Mouse (Mus musculus) lung, adult 2 months (tissue): ENCODE data around the gene Prrg2.

Experiments
- CTCF ChIP-seq: fragments of 200-500 bp; IDR thresholded peaks from 2 replicates; pipeline ENCODE4 v1.5.1; 2011; ENCODE audit warnings: mild to moderate bottlenecking, low read length, control low read depth; ENCODE audit not compliant: insufficient read depth
- POLR2A ChIP-seq: fragments of 200-500 bp; IDR thresholded peaks from 2 replicates; pipeline ENCODE4 v1.6.1; 2011; ENCODE audit warnings: low read depth, mild to moderate bottlenecking, control low read depth, low read length, borderline replicate concordance; ENCODE audit errors: extremely low read depth

DNA sequence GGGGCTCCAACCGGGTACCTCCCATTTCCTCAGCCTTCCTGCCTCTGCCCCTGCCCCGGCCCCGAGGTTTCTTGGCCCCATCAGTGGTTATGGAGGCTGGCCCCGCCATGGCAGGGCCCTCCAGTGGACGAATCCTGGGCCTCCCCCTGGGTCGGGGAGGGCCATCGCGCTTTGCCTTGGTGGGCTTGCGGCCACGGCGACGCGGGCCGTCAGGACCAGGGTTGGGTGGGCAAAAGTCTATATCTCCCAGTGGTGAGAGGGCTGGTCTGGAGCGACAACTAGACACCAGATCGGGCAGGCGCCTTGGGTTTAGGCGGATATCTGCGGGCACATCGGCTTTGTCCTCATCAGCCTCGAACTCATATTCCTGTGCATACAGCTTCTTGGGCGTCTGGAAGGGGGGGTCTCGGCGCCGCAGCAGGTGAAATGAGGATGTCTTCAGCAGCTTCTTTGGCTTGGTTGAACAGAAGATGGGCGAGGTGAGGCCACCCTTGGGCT is 15.6 kb downstream of the Prrg2 start:
- TF ChIP-seq POLR2A: no peak
- TF ChIP-seq CTCF: no peak
